Mouse (Mus musculus) liver, embryonic 14.5 days (tissue): Measurements from ENCODE around the gene Wfdc11. TPM values are rescaled to one million over a fixed set of nuclear protein-coding genes. Genes with fewer than 3 reads are reported as not detected.
"Not testable (repeated sequence)": the region's sequence is repeated elsewhere in the genome, so short reads cannot be mapped to it uniquely, and the experiment has no call there.

Experiments used
- ATAC-seq: fragments of 200-750 bp; cut with Nextera tagmentation; 2 replicates; pipeline ENCODE4 v1.8.0; 2017; ENCODE audit warnings: moderate number of reproducible peaks, mild to moderate bottlenecking, moderate library complexity; ENCODE audit not compliant: insufficient read depth
- DNase-seq, 3 experiments: peaks; one replicate each; pipeline ENCODE4 v3.0.0-alpha.2; 2012 to 2013; ENCODE audit warnings: low read depth in 3 of 3, low spot score in 3 of 3
- H3K27ac ChIP-seq: fragments of 300-500 bp; sonication (generic); 2 replicates; pipeline ENCODE4 v1.5.1; 2014; ENCODE audit warnings: moderate library complexity, mild to moderate bottlenecking, control low read depth, inconsistent platforms
- H3K27me3 ChIP-seq: fragments of 300-500 bp; sonication (generic); 2 replicates; pipeline ENCODE4 v1.6.1; 2014; ENCODE audit warnings: mild to moderate bottlenecking, low read length, moderate library complexity; ENCODE audit not compliant: control insufficient read depth, insufficient read depth
- H3K36me3 ChIP-seq: fragments of 300-500 bp; sonication (generic); replicated peaks from 2 replicates; pipeline ENCODE4 v1.6.1; 2014; ENCODE audit warnings: low read depth; ENCODE audit not compliant: control insufficient read depth, insufficient read depth
- H3K4me1 ChIP-seq, 2 experiments: fragments of 200-500 bp in 1 of 2; fragments of 300-500 bp in 1 of 2; sonication (generic) in 1 of 2; replicated peaks; 2 replicates each; pipeline ENCODE4 v1.6.1; 2012 to 2014; ENCODE audit warnings: antibody characterized with exemption in 1 of 2, inconsistent platforms in 1 of 2, low read length in 1 of 2; ENCODE audit not compliant: control insufficient read depth in 2 of 2, insufficient read depth in 2 of 2
- H3K4me2 ChIP-seq: fragments of 300-500 bp; sonication (generic); 2 replicates; pipeline ENCODE4 v1.6.1; 2014; ENCODE audit warnings: low read depth, mild to moderate bottlenecking, control low read depth, moderate library complexity
- H3K4me3 ChIP-seq, 2 experiments: fragments of 200-500 bp in 1 of 2; fragments of 300-500 bp in 1 of 2; sonication (generic) in 1 of 2; 2 replicates each; pipeline ENCODE4 v1.5.1; 2012 to 2014; ENCODE audit warnings: low read depth in 2 of 2, low read length in 2 of 2, mild to moderate bottlenecking in 2 of 2, control low read depth in 1 of 2, inconsistent platforms in 1 of 2, moderate library complexity in 1 of 2; ENCODE audit not compliant: insufficient read depth in 1 of 2
- H3K9ac ChIP-seq: fragments of 300-500 bp; sonication (generic); replicated peaks from 2 replicates; pipeline ENCODE4 v1.6.1; 2014; ENCODE audit warnings: mild to moderate bottlenecking, control low read depth, moderate library complexity
- H3K9me3 ChIP-seq: fragments of 300-500 bp; sonication (generic); 2 replicates; pipeline ENCODE4 v1.6.1; 2016; ENCODE audit warnings: low read length, mixed read lengths; ENCODE audit not compliant: control insufficient read depth
- CTCF ChIP-seq: IDR thresholded peaks from 2 replicates; pipeline ENCODE4 v1.5.1; 2016; ENCODE audit warnings: antibody characterized with exemption, low read depth, control low read depth
- EP300 ChIP-seq: IDR thresholded peaks from 2 replicates; pipeline ENCODE4 v1.6.1; 2016; ENCODE audit warnings: antibody characterized with exemption, low read depth
- WGBS: fragments of 180-500 bp; shearing (Covaris S2); extraction: QIAGEN DNeasy Blood & Tissue Kit; methylation state at CpG from one replicate; pipeline ENCODE4 v1.1.7; 2014; ENCODE audit not compliant: insufficient replicate concordance; 5-methylcytosine and 5-hydroxymethylcytosine counted together
- polyA plus RNA-seq, 2 experiments: library from polyadenylated mRNA; depleted of rRNA in 1 of 2; stranded (reverse) in 1 of 2; unstranded in 1 of 2; fragments of >200 nt; fragmentation: Nextera tagmentation in 1 of 2; extraction: Ambion mirVana in 1 of 2; gene quantifications; 2 replicates each; pipeline versions ENCODE4 v1.2.1 to v1.2.3; 2012 to 2014

Gene Wfdc11
- polyA plus RNA-seq (2012; rRNA removed) (not detected in 2 replicates), polyA plus RNA-seq (2014; fragmentation: Nextera tagmentation; extraction: Ambion mirVana) (not detected in 2 replicates)

DNA sequence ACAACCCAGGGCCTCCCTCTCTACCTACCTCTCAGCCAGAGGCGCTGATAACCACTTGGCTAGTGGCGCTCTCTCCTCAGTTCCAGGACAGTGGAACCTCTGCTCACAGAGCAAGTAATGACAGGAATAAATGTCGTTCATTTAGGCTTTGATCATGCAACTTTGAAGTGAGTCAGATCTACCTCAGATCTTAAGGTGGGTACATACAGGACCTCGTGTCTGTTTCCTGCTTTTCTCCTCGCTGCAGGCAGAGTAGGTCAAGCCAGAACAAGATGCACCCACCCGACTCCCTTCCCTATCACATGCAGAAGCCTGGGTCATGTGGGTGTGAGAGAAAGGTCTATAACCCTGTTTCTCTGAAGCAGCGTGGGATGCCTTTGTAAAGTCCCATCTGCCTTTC is at the start of gene Wfdc11:
Gene Wfdc11 (minus strand): TSS at position 101 of the 400 bp plus-strand sequence.
- no peaks in the 10 kb centered on the region for H3K36me3 ChIP-seq
- H3K4me3 ChIP-seq: no peak within 1 kb of the TSS
- H3K27ac ChIP-seq: no peak within 1 kb of the TSS
- no peaks in the 10 kb centered on the region for H3K9me3 ChIP-seq
- no peaks in the 10 kb centered on the region for H3K4me1 ChIP-seq
- 46% methylated on average over 7 of the region's 7 CpGs for WGBS
- DNase-seq (no peak), ATAC-seq (no peak)
- TF ChIP-seq EP300: no peak
- no peak for TF ChIP-seq CTCF
- H3K4me2 ChIP-seq: no peak within 1 kb of the TSS
- H3K9ac ChIP-seq: no peak within 1 kb of the TSS
- H3K27me3 ChIP-seq: no peaks in the 10 kb centered on the region

DNA sequence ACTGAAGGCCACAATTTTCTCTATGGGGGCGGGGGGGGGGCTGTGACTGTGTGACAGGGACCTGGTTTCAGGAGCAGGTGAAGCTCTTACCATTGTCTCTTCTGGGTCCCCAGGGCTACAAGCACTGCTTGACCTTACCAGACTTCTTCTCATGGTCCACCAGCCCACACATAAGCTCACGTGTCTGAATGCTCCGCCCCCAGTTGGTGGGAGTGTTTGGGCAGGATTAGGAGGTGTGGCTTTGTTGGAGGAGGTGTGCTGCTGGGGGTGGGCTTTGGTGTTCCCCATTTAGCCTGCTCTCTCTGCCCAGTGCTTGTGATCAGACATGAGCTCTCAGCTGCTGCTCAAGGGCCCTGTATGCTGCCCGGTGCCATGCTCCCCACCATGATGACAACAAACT is 49.4 kb upstream of the Wfdc11 start:
- ATAC-seq (no peak), DNase-seq (no peak)
- no peaks in the 10 kb centered on the region for H3K4me1 ChIP-seq
- H3K4me3 ChIP-seq: no peak overlapping the region
- no peak overlapping the region for H3K4me2 ChIP-seq
- no peaks in the 10 kb centered on the region for H3K27me3 ChIP-seq
- WGBS: 54% methylated on average over 4 of the region's 4 CpGs
- H3K27ac ChIP-seq: no peak overlapping the region
- TF ChIP-seq CTCF (no peak), EP300 (no peak)
- no peak overlapping the region for H3K9ac ChIP-seq
- no peaks in the 10 kb centered on the region for H3K36me3 ChIP-seq
- no peaks in the 10 kb centered on the region for H3K9me3 ChIP-seq

DNA sequence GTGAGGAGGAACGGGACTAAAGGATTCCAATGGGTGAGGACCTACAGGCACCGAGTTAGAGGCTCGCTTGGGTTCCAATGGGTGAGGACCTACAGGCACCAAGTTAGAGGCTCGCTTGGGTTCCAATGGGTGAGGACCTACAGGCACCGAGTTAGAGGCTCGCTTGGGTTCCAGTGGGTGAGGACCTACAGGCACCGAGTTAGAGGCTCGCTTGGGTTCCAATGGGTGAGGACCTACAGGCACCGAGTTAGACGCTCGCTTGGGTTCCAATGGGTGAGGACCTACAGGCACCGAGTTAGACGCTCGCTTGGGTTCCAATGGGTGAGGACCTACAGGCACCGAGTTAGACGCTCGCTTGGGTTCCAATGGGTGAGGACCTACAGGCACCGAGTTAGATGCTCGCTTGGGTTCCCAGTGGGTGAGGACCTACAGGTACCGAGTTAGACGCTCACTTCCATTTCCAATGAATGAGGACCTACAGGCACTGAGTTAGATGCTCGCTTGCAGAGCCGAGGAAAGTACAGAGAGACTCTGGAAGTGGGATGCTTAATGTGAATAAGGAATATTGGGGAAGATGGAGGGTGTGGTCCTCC is 42.4 kb upstream of the Wfdc11 start:
- not testable (repeated sequence) for H3K9me3 ChIP-seq, H3K4me1 ChIP-seq, H3K27ac ChIP-seq, H3K4me2 ChIP-seq, H3K4me3 ChIP-seq, H3K27me3 ChIP-seq, DNase-seq, H3K36me3 ChIP-seq, H3K9ac ChIP-seq, ATAC-seq
- 74% methylated on average over 21 of the region's 23 CpGs for WGBS

DNA sequence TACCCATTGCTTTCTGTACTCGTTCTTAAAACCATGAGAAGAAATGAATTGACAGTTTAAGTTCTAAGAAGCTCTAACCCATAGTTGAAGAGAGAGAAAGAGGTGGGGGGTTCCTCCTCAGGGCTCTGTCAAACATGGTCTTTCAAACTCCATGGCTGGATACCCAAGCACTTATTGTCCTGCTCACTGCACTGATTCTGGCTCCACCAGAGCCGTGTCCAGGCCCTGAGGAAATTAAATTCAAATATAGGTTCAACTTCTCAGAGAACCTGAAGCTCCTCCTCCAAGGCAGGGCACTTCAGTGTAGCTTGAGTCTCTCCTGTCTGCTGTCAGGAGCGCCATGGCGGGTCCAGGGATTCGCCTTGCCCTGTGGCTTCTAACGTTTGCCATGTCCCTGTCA is 41.1 kb upstream of the Wfdc11 start, which contains the start of gene Spint5:
Gene Spint5 (plus strand): TSS at position 301 of the 400 bp plus-strand sequence.
- H3K4me1 ChIP-seq: no peaks in the 10 kb centered on the region
- DNase-seq (no peak), ATAC-seq (no peak)
- H3K9me3 ChIP-seq: no peaks in the 10 kb centered on the region
- H3K36me3 ChIP-seq: no peaks in the 10 kb centered on the region
- TF ChIP-seq CTCF (no peak), EP300 (no peak)
- H3K4me2 ChIP-seq: no peak within 1 kb of the TSS
- no peak within 1 kb of the TSS for H3K27ac ChIP-seq
- WGBS: 53% methylated on average over 6 of the region's 6 CpGs
- H3K27me3 ChIP-seq: no peaks in the 10 kb centered on the region
- H3K4me3 ChIP-seq: no peak within 1 kb of the TSS
- no peak within 1 kb of the TSS for H3K9ac ChIP-seq

DNA sequence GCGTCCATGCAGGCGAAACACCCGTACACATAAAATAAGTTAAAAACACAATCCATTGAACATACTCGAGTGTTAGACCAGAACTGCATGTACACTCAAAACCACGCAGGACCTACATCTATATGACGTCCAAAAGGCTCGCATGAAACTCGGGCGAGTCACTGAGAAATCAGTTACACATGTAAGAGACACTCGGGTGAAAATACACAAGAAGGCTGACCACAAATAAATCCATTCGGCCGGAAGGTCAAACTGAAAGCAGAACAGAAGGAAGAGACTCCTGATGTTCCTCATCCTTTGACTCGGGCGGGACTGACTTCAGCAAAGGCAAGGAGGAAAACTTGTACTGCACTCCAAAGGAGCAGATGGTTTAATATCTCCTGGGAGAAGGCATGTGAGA is 32.1 kb upstream of the Wfdc11 start:
- H3K27ac ChIP-seq: no peak overlapping the region
- no peaks in the 10 kb centered on the region for H3K27me3 ChIP-seq
- no peaks in the 10 kb centered on the region for H3K36me3 ChIP-seq
- no peak overlapping the region for H3K4me3 ChIP-seq
- DNase-seq (no peak), ATAC-seq (no peak)
- no peak overlapping the region for H3K9ac ChIP-seq
- no peaks in the 10 kb centered on the region for H3K4me1 ChIP-seq
- WGBS: 70% methylated on average over 14 of the region's 14 CpGs
- no peaks in the 10 kb centered on the region for H3K9me3 ChIP-seq
- no peak for TF ChIP-seq EP300
- TF ChIP-seq CTCF: no peak
- no peak overlapping the region for H3K4me2 ChIP-seq
